Mouse (Mus musculus) hematopoietic stem cell, adult 5-6 weeks (primary cell): ENCODE data around the gene Klhl12. TPM values are rescaled to one million over a fixed set of nuclear protein-coding genes. Genes with fewer than 3 reads are reported as not detected.
"Not testable (repeated sequence)": the region's sequence is repeated elsewhere in the genome, so short reads cannot be mapped to it uniquely, and the experiment has no call there.

ENCODE experiments used
- ATAC-seq, 2 experiments: fragments of 125-278 bp in 1 of 2; replicated peaks in 1 of 2; 2 replicates each; pipeline ENCODE4 v1.8.0; 2016 to 2017; ENCODE audit warnings: inconsistent platforms in 2 of 2, mild to moderate bottlenecking in 2 of 2, moderate number of reproducible peaks in 2 of 2, low read depth in 1 of 2, moderate TSS enrichment in 1 of 2; ENCODE audit not compliant: low FRiP score in 2 of 2, poor library complexity in 2 of 2, severe bottlenecking in 2 of 2, insufficient read depth in 1 of 2, low TSS enrichment in 1 of 2
- total RNA-seq: library from RNA; stranded (forward); fragments of 172-1452, 232-1000 nt; gene quantifications from 2 replicates; pipeline ENCODE4 v1.2.3, GENCODE M21; 2017

Klhl12 gene
- total RNA-seq, 1 experiment from 2014 or later: 29.2 TPM

GRCm38 (mm10) chr1:134495991-134496390 is 40.7 kb downstream of the Klhl12 start:
- ATAC-seq: no peak

GRCm38 (mm10) chr1:134500916-134501315 is 45.6 kb downstream of the Klhl12 start:
- no peak for ATAC-seq

GRCm38 (mm10) chr1:134506201-134506600 is 50.9 kb downstream of the Klhl12 start:
- no peak for ATAC-seq

- peak in 1 of 2 experiments; percentile 32; a peak in 1 of 4 replicates for ATAC-seq
Observed at GRCm38 (mm10) chr1:134510018-134510417, 54.7 kb downstream of the Klhl12 start.

- ATAC-seq: no peak
Observed at GRCm38 (mm10) chr1:134512183-134512582, 56.9 kb downstream of the Klhl12 start.

GRCm38 (mm10) chr1:134512584-134512983 is 57.3 kb downstream of the Klhl12 start:
- ATAC-seq: no peak

GRCm38 (mm10) chr1:134513312-134513860 is 58.1 kb downstream of the Klhl12 start:
- ATAC-seq: peak; percentile 47 to 58; a peak in 3 of 4 replicates

GRCm38 (mm10) chr1:134513876-134514590 is 58.7 kb downstream of the Klhl12 start:
- ATAC-seq: peak in 1 of 2 experiments; percentile 19; a peak in 1 of 4 replicates

GRCm38 (mm10) chr1:134515891-134516290 is 60.6 kb downstream of the Klhl12 start:
- ATAC-seq: no peak

GRCm38 (mm10) chr1:134516491-134517198 is 61.3 kb downstream of the Klhl12 start:
- no peak for ATAC-seq

- ATAC-seq: not testable (repeated sequence)
Observed at GRCm38 (mm10) chr1:134517841-134518240, 62.5 kb downstream of the Klhl12 start.

- ATAC-seq: peak; percentile 84 to 92
Observed at GRCm38 (mm10) chr1:134518677-134519076, 63.3 kb downstream of the Klhl12 start.

- not testable (repeated sequence) for ATAC-seq
Observed at GRCm38 (mm10) chr1:134519201-134519600, 63.9 kb downstream of the Klhl12 start.

GRCm38 (mm10) chr1:134520001-134520721 is 64.8 kb downstream of the Klhl12 start:
- no peak for ATAC-seq

- ATAC-seq: no peak
Observed at GRCm38 (mm10) chr1:134521163-134521562, 65.8 kb downstream of the Klhl12 start.

GRCm38 (mm10) chr1:134522325-134522724 is 67.0 kb downstream of the Klhl12 start:
- ATAC-seq: no peak; a peak in 1 of 4 replicates

- ATAC-seq: peak; percentile 42 to 65; a peak in 2 of 4 replicates
Observed at GRCm38 (mm10) chr1:134524424-134524823, 69.1 kb downstream of the Klhl12 start.

GRCm38 (mm10) chr1:134525015-134525414 is 69.7 kb downstream of the Klhl12 start:
- ATAC-seq: no peak
